Mouse (Mus musculus) brain, embryonic 14.5 days (tissue): Measurements from ENCODE around the gene Erc2. TPM values are rescaled to one million over a fixed set of nuclear protein-coding genes. Genes with fewer than 3 reads are reported as not detected.

Source experiments
- DNase-seq: peaks from one replicate; pipeline ENCODE4 v3.0.0-alpha.2; 2011; ENCODE audit warnings: low read depth
- CTCF ChIP-seq: fragments of 200-500 bp; IDR thresholded peaks from 2 replicates; pipeline ENCODE4 v1.5.1; 2012; ENCODE audit warnings: inconsistent platforms, mild to moderate bottlenecking, moderate library complexity, borderline replicate concordance; ENCODE audit not compliant: insufficient read depth, insufficient read length; ENCODE audit errors: extremely low read depth
- POLR2A ChIP-seq: fragments of 200-500 bp; IDR thresholded peaks from 2 replicates; pipeline ENCODE4 v1.6.1; 2012; ENCODE audit warnings: mild to moderate bottlenecking, inconsistent platforms, borderline replicate concordance; ENCODE audit not compliant: poor library complexity, insufficient read depth, insufficient read length, severe bottlenecking; ENCODE audit errors: extremely low read depth
- polyA plus RNA-seq: library from polyadenylated mRNA; depleted of rRNA; stranded (reverse); fragments of >200 nt; gene quantifications from 2 replicates; pipeline ENCODE4 v1.2.3, GENCODE M21; 2012

The Erc2 gene
- polyA plus RNA-seq, 1 experiment, result 59.4 TPM

GRCm38 (mm10) chr14:28323243-28323642 is 701.0 kb downstream of the Erc2 start:
- no peak for DNase-seq
- TF ChIP-seq CTCF (no peak), POLR2A (no peak)

- TF ChIP-seq CTCF (no peak), POLR2A (no peak)
- DNase-seq, result no peak
Measured at GRCm38 (mm10) chr14:28323727-28324126, 701.5 kb downstream of the Erc2 start.

- TF ChIP-seq CTCF (no peak), POLR2A (no peak)
- no peak for DNase-seq
Measured at GRCm38 (mm10) chr14:28326456-28326855, 704.2 kb downstream of the Erc2 start.

- no peak for TF ChIP-seq CTCF
- no peak for TF ChIP-seq POLR2A
- DNase-seq, result no peak
Measured at GRCm38 (mm10) chr14:28328512-28328911, 706.3 kb downstream of the Erc2 start.

- no peak for DNase-seq
- TF ChIP-seq POLR2A, result no peak
- no peak for TF ChIP-seq CTCF
Measured at GRCm38 (mm10) chr14:28331108-28331507, 708.9 kb downstream of the Erc2 start.

- TF ChIP-seq POLR2A (no peak), CTCF (no peak)
- no peak for DNase-seq
Measured at GRCm38 (mm10) chr14:28332351-28332953, 710.2 kb downstream of the Erc2 start.

- no peak for TF ChIP-seq CTCF
- no peak for TF ChIP-seq POLR2A
- DNase-seq, result no peak
Measured at GRCm38 (mm10) chr14:28339146-28339545, 716.9 kb downstream of the Erc2 start.

GRCm38 (mm10) chr14:28349129-28349528 is 726.9 kb downstream of the Erc2 start:
- no peak for TF ChIP-seq POLR2A
- no peak for TF ChIP-seq CTCF
- no peak for DNase-seq

GRCm38 (mm10) chr14:28356031-28356430 is 733.8 kb downstream of the Erc2 start:
- no peak for DNase-seq
- TF ChIP-seq POLR2A (no peak), CTCF (no peak)

- DNase-seq, result no peak
- no peak for TF ChIP-seq CTCF
Measured at GRCm38 (mm10) chr14:28359502-28359901, 737.3 kb downstream of the Erc2 start.

- DNase-seq, result no peak
- TF ChIP-seq POLR2A, result no peak
- TF ChIP-seq CTCF, result no peak
Measured at GRCm38 (mm10) chr14:28359983-28360382, 737.8 kb downstream of the Erc2 start.

- peak; percentile 58 for DNase-seq
Measured at GRCm38 (mm10) chr14:28362336-28362735, 740.1 kb downstream of the Erc2 start.

GRCm38 (mm10) chr14:28370713-28371112 is 748.5 kb downstream of the Erc2 start:
- no peak for TF ChIP-seq CTCF
- no peak for TF ChIP-seq POLR2A
- DNase-seq, result no peak

More at GRCm38 (mm10) chr14:28362336-28362735, 740.1 kb downstream of the Erc2 start:
- TF ChIP-seq POLR2A (no peak), CTCF (no peak)

GRCm38 (mm10) chr14:28371651-28372050 is 749.4 kb downstream of the Erc2 start:
- TF ChIP-seq CTCF (no peak), POLR2A (no peak)
- DNase-seq, result no peak
